Mouse (Mus musculus): ENCODE measurements around the gene Stra6l. TPM values are rescaled to one million over a fixed set of nuclear protein-coding genes. Genes with fewer than 3 reads are reported as not detected.

Stra6l gene
- not detected for total RNA-seq (2021)

DNA sequence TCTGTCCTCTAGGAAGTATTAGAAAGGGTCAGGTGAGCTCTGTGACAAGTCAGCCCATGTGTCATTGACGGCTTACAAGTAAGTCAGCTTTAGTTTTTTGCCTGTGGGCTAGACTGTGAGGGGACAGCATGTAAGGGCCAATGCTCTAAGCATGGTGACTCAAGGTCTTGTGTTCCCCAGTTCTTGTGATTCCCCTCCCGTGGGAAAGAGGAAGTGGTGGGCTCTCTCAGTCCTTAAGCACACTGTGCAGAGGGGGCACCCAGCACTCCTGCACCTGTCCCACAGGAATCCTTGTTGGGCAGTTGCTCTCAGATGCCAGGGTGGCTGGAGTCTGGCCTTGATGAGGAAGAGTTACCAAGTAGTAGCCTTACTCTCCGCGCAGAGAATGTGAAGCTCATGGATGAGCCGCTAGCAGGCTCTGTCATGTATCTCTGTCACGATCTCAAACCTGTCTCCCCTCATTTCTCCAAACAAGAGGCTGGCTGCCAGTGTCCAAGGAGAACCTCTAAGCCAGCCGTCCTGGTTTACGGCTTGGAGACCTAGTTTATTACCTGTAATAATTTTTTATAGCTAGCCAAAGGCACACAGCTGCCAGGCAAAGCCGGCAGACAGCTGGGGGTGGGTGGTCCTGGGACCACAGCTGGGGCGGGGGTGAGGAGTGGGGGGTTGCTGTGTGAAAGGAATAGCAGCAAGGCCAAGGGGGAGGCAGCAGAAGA is at the start of gene Stra6l:
Stra6l (plus strand) TSS at position 556 of the 716 bp plus-strand sequence.
- intact Hi-C loops (cut with DNase I), result loop anchor here (5.0 kb wide), 1 partner anchor 431 kb away; no protein-coding TSS in a partner anchor
- no peak for DNase-seq (ENCODE audit: extremely low spot score in 1 of 2, low spot score in 2 of 2)

DNA sequence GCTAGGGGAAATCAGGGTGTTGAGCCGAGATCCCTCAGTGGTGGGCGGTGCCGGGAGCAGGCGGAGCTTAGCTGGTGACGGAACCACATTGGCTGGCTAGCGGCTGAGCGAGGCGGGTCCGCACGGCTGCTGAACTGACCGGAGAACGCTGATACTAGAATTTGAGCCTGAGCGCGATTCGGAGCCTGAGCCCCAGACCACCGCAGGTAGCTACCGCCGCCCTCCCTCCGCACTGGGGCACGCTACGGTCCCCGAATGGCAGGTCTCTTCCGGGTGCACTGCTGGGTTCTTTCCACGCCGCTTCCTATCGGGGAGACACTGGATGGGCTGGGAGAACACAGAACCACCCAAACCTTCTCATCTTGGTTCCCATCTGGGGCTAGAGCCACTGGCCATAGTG is 49.5 kb upstream of the Stra6l start, which contains the start of gene Aldh1b1:
Aldh1b1 (plus strand) TSS at position 59 of the 400 bp plus-strand sequence.
- DNase-seq (ENCODE audit: extremely low spot score in 1 of 2, low spot score in 2 of 2), result peak; percentile 47 to 83
- intact Hi-C loops (cut with DNase I), result no loop called here

DNA sequence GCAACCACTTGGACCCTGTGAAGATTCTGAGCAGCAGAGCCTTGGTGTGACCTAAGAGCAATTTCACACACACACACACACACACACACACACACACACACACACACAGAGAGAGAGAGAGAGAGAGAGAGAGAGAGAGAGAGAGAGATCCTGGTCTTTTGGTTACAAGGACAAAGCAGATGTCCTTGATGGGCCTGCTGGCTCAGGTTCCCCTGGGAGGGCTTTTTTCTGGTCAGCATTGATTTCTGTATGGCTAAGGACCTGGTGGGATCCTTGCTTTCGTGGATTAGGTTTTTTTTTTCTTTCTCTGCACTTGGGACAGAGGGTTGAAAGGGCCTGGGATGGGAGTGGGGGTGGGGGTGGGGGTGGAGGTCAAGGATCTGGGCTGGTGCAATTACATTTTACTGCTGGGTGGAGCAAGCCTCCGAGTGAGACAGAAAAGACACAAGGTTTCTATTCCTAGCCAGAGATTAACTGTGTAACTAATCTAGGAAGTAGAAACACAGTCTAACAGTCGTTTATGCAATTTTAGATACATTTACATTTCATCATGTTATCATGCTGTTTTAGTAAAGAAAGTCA is 48.4 kb upstream of the Stra6l start:
- intact Hi-C loops (cut with DNase I), result no loop called here
- no peak for DNase-seq (ENCODE audit: extremely low spot score in 1 of 2, low spot score in 2 of 2)

DNA sequence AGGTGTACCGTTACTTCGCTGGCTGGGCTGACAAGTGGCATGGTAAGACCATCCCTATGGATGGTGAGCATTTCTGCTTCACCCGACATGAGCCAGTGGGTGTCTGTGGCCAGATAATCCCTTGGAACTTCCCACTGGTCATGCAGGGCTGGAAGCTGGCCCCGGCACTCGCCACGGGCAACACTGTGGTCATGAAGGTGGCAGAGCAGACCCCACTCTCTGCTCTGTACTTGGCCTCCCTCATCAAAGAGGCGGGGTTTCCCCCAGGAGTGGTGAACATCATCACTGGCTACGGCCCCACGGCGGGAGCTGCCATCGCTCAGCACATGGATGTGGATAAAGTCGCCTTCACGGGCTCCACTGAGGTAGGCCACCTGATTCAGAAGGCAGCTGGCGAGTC is 45.6 kb upstream of the Stra6l start:
- DNase-seq (ENCODE audit: extremely low spot score in 1 of 2, low spot score in 2 of 2), result no peak
- intact Hi-C loops (cut with DNase I), result no loop called here

DNA sequence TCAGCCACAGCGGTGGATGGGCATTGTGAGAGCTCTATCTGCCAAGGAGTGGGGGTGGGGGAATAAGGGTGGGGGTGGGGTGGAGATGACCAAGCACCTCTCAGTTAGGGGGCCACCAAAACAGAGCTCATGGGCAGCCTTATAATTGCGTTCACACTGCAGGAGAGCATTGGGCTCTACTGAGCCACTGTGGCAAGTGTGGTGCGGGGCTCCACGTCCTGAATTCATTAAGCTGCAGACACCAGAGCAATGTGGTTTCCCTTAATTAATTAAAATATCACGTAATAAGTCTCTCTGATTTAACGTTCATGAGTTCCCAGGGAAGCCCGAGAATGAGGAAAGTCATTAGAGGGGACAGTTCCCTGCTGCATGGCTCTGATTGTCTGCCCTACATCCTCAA is 40.4 kb upstream of the Stra6l start:
- DNase-seq (ENCODE audit: extremely low spot score in 1 of 2, low spot score in 2 of 2), result no peak
- intact Hi-C loops (cut with DNase I), result no loop called here

DNA sequence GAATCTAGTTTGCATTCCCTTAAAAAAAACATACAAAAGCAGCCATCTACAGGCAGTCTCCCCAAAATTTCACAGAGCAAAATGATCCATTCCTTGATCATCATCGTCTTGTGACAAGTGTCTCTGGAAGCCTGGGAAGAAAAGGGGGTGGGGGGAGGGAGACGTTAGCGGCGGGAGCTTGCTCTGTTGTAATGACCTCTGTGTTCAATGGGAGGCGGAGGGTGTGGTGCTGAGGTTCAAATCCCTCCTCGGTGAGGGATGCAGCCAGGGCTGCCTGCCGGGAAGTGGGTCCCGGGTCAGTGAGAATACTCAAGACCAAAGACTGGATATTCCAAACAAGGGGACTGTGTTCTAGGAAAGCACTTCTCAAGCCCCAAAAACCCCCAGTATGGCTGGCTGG is 37.2 kb upstream of the Stra6l start:
- intact Hi-C loops (cut with DNase I), result no loop called here
- no peak for DNase-seq (ENCODE audit: extremely low spot score in 1 of 2, low spot score in 2 of 2)

DNA sequence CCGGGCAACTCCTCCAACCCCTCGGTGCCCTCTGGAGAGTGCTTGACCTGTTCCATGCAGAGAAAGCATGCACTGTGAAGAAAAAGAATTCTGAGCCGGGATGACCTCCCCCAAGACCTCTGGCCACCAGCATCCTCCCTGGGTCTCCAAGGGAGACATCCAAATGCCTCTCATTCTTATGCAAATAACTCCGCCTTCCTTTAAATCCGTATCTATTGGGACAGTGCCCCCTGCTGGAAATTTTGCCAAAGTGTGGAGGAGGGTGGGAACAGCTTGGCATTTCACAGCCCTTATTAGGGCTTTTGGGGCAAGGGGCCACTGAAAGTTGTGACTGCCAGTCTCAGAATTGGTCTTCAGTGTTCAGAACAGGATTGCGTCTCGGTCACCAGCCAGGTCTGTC is 32.9 kb upstream of the Stra6l start:
- DNase-seq (ENCODE audit: extremely low spot score in 1 of 2, low spot score in 2 of 2), result peak in 1 of 2 experiments; percentile 67
- intact Hi-C loops (cut with DNase I), result no loop called here

DNA sequence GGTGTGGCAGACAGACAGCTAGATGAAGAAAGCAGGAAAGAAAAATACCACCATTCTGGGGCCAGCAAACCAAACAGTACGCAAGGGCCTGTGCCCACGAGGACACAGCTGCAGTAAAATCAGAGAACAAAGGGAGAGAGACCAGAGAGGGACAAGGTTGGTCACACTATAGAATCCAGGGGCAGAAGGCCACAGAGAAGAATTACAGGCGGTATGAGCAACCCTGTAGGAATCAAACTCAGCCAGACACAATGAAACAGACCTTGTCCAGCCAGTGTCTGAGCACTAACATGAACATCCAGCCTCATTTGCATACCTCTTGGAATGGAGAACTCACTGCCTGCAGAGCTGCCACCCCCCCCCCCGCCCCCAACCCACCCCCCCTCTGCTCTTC is 29.7 kb upstream of the Stra6l start:
- DNase-seq (ENCODE audit: extremely low spot score in 1 of 2, low spot score in 2 of 2), result no peak
- intact Hi-C loops (cut with DNase I), result no loop called here

DNA sequence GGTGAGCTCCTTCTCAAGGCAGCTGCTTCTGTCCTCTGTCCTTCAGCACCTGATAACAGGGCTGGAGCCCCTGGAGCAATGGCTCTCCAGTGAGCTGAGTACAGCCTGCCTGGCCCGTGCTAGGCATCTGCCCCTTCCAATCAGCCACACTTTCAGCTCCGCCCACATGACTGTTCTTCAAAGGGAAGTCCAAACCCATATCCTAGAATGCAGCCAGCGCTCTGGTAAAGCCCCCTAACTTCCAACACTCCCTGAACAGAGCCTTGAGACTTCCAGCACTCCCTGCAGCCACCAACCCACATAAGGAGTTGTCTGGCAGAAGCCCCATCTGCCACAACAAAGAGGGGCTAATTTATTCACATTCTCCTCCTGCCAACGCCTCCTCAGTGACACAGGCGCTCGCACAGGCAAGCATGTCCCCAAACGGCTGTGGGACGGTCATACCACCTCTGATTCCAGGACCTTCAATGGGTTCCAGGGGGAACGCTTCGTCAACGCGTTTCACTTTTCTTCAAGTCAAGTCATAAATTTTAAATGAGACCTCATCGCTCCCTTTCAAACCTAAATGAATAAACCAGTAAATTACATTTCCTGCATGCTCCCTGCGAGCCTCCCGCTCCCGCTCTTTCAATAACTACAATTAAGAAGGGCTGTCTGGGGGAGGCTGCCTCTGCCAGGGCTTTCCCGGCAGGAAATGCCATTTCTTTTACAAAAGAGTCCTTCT is 29.1 kb upstream of the Stra6l start:
- peak in 1 of 2 experiments; percentile 47 for DNase-seq (ENCODE audit: extremely low spot score in 1 of 2, low spot score in 2 of 2)
- intact Hi-C loops (cut with DNase I), result no loop called here

DNA sequence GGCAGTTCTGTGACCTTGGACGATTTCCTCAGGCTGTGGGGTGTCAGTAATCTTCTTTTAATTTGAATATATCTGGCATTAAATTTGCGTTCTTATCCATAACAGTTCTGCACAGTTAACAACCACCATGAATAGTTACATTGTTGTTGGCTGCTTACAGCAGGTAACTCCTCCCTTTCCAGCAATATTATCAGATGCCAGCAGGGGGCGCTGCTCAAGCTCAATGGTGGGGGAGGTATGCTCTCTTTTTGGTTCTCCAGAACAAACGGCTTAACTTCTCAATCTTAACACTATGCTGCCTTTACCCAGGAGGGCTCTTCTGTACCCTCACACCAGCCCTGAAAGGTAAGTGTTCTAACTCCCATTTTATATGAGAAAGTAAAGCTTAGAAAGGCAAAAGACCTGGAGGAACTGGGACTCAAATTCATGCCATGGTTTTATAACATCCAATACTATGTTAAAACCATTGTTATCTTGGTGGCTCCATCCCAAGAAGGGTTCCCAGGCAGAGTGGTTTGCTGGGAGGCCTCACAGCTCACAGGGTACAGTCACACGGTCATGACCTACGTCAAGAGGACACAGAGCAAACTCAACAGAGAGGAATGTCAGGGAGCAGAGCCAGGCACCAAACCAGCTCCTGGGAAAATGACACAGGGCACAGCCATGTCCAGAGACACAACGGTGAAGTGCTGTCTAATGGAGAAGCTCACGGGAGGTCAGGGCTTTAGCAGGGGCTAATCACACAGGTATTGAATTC is 28.2 kb upstream of the Stra6l start:
- DNase-seq (ENCODE audit: extremely low spot score in 1 of 2, low spot score in 2 of 2), result peak in 1 of 2 experiments; percentile 79
- intact Hi-C loops (cut with DNase I), result no loop called here

DNA sequence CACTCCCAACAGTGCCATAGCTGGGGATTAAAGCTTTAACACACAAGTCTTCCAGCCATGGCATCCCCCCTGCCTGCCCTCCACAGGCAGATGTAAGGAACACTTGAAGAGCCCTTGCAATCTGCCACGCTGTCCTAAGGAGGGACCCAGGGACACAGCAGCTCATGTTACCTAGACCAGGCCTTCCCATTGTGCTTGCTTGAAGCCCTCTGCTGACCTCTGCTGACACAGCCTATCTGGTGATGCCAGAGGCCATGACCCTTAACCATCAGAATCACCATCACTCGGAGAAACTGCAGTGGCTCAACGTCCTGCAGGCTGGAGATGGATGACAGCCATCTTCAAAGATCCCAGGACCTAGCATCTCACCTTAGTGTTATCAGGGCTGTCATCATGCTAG is 26.5 kb upstream of the Stra6l start:
- intact Hi-C loops (cut with DNase I), result no loop called here
- no peak for DNase-seq (ENCODE audit: extremely low spot score in 1 of 2, low spot score in 2 of 2)

DNA sequence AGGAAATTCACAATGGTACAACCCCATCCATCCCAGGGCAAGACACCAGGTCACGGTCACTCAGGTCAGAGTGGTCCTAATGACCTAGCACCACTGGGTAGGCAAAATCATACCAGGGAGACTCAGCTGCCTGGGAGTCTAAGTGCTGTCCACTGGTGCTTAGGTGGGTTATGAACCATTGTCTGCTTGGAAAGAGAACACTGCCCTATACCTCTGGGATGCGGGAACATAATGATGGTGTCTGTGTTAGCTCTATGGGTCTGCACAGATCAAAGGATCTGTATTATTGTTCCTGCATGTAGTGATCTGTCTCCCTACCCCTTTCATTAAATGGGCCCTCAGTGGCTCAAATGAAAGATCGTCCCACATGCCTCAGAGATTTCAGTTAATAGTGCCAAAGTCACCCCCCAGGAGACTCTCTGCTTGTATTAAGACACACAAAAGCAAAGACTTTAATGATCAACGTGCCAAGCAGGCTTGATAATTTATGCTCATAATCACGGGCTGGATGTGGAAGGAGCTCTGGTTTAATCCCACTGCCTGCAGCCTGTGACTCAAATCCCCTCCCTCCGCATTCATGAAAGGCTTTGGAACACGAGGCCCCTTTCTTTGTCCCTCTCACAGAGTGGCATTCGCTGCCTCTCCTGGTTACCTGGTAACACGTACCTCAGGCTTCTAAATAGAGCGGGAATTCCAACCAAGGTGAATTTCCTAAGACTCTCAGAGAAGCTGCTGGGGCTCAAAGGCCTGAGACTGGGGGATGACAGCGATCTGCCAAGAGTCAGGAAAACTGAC is 25.5 kb upstream of the Stra6l start:
- no peak for DNase-seq (ENCODE audit: extremely low spot score in 1 of 2, low spot score in 2 of 2)
- intact Hi-C loops (cut with DNase I), result no loop called here

DNA sequence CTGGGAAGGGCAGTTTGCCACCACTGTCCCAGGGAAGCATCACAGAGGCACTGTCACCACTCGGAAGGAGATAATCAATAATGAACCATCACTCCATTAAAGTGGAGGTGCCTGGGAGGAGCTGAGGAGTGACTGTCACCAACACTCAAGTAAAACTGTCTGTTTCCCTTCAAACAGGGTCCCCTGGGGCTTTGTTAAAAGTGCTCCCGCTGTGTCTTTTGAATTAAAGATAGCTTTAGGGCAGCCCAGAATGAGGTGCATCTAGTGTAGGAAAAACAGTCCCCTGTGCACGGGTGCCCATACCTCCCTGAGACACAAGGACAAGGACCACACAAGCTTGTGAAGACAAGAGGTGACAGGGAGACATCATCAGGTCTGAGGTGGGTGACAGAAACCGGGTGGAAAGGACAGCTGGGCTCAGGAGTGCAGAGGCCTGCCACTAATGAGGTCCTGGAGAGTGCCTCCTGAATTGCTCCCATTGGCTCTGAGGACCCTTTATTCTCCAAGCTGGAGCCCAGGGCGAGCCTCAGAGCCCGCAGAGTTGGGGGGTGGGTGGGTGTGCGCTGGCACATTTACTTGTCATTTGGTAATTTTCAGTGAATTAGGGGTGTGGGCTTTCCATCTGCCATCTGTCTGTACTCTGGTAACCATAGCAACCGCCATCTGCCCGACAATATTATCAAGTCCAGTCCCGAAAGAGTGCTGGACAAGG is 24.3 kb upstream of the Stra6l start:
- intact Hi-C loops (cut with DNase I), result no loop called here
- DNase-seq (ENCODE audit: extremely low spot score in 1 of 2, low spot score in 2 of 2), result no peak

DNA sequence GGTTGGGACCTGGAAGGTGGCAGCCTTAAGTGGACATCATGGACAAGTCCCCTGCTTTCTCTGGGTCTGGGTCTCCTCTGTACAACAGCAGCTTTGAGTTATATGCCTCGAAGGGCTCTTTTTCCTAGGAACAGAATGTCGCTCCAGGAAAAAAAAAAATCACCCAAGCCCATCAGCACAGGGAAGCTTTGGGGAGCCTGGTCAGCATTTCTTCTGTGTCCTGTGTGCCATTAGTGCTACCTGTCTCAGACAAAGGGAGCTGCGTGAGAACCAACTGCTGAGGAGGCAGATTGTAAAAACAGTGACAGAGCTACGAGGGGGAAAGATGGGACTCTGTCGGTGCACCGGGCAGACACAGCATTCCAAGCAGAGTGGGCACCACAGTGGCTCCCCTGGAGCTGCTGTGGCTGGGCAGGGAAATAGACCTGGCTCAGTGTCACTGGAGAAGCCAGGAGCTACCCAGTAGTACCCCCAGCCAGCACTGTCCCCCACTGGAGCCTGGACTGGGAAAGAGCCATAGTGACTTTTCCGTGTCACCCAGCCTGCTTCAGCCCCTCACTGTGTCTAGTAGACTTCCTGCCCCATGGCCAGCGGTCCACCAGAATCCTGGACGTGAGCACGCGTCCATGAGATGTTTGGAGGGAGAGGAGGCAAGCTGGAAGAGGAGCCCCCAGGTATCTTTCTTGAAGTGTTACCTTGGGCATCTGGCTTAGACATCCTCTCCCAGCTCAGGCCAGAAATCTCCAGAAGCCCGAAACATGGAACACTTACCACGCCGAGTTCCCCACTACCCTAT is 23.5 kb upstream of the Stra6l start:
- DNase-seq (ENCODE audit: extremely low spot score in 1 of 2, low spot score in 2 of 2), result no peak
- intact Hi-C loops (cut with DNase I), result no loop called here

DNA sequence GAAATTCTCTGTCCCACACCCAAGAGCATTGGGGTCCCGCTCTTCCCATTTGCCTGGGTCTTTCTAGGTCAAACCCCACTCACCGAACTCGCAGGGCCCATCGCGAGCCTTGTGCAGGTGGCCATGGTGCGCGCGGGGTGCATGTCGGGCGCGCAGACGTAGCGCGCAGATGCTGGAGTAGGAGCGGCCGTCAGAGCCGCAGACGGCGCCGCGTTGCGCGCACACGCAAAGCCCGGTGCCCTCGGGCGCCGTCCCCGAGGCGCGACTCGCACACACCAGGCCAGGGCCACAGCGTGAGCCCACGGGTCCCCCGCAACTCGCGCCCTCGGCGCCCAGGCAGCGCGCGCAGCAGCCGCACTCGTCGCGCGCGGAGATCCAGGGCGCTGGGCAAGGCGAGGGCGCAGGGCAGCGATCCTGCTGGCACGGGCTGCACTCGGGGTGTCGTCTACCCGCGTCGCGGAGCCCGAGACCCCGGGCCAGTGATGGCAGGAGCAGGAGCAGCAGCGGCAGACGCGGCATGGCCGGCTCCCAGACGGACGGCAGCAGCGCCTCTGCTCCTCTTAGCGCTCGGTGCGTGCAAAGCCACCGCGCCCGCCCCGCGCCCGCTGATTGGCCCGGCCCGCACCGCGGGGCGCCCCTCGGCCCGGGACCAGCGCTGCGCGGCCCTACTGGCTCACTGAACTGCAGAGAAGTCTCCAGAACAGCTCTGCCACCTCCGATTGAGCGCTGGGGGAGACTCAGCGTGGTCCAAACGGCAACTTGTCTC is 22.0 kb upstream of the Stra6l start, which contains the start of gene Igfbpl1:
Igfbpl1 (minus strand) TSS at position 649 of the 766 bp plus-strand sequence.
- intact Hi-C loops (cut with DNase I), result no loop called here
- peak in 1 of 2 experiments; percentile 39 for DNase-seq (ENCODE audit: extremely low spot score in 1 of 2, low spot score in 2 of 2)

DNA sequence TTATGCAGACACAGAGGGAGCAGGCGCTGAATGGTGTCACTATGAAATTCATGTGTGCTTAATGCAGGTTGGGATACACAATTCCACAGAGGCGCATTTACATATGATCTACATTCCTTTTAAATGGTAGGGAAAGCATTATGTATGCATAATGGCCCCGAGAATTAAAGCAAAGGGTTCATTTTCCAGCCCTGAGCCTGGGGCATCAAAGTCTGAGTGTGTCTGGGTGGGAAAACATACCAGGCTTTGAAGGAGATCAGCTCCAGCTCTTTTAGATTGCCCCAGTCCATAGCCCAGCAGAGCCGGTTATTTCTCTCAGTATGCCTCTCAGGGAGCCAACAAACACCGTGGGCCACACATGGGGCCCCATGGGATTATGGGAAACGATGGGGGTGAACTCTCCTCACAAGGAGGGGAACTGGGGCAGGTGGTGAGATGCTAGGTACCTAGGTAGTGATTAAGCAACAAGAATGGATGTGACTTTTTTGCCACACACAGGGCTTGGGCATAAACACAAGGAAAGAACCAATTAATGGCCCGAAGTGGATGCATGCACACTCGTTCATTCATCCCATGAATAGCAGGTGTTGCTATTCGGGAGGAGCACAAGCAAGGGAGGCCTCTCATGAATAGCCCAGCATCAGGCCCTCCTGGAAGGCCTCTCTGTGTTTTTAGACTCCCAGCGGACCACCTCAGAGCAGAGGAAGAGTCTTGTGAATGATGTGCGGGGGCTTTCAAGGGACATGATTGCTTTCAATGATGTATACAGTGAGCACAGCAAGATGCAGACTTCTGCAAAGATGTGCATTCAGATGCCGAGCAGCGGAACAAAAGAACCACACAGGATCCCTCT is 18.3 kb upstream of the Stra6l start:
- intact Hi-C loops (cut with DNase I), result no loop called here
- no peak for DNase-seq (ENCODE audit: extremely low spot score in 1 of 2, low spot score in 2 of 2)
